Mouse (Mus musculus): ENCODE measurements around the gene Pou1f1. TPM values are rescaled to one million over a fixed set of nuclear protein-coding genes. Genes with fewer than 3 reads are reported as not detected.

The Pou1f1 gene
- polyA plus RNA-seq, 1 experiment from 2014 or later: not detected

DNA sequence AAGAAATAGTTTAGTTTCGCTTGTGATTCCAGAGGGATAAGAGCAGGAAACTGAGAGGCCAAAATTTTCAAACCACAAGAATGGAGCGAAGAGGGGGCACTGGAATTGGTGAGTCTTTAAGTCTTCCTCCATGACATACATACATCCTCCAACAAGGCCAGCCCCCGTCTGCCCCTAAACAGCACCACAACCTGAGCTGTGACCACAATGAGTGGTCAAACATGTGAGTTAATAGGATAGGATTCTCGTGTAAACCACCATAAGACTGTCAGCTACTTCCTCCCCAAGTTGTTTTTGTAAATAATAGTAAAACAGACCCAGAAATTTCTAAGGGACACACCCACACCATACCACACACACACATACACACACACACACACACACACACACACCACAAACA lies 48.5 kb downstream of the Pou1f1 start:
- WGBS: 71% methylated on average over 4 of the region's 4 CpGs
- no peaks in the 10 kb centered on the region; the same call in 1 of the 2 replicates for H3K27me3 ChIP-seq
- no peak overlapping the region for H3K4me2 ChIP-seq
- no peak overlapping the region for H3K27ac ChIP-seq
- no peaks in the 10 kb centered on the region for H3K36me3 ChIP-seq
- H3K4me3 ChIP-seq (replicated peaks): no peak overlapping the region
- no peaks in the 10 kb centered on the region for H3K9me3 ChIP-seq (replicated peaks)
- ATAC-seq (replicated peaks; ENCODE audit: low FRiP score): no peak
- no peak overlapping the region for H3K9ac ChIP-seq
- no peaks in the 10 kb centered on the region for H3K4me1 ChIP-seq

DNA sequence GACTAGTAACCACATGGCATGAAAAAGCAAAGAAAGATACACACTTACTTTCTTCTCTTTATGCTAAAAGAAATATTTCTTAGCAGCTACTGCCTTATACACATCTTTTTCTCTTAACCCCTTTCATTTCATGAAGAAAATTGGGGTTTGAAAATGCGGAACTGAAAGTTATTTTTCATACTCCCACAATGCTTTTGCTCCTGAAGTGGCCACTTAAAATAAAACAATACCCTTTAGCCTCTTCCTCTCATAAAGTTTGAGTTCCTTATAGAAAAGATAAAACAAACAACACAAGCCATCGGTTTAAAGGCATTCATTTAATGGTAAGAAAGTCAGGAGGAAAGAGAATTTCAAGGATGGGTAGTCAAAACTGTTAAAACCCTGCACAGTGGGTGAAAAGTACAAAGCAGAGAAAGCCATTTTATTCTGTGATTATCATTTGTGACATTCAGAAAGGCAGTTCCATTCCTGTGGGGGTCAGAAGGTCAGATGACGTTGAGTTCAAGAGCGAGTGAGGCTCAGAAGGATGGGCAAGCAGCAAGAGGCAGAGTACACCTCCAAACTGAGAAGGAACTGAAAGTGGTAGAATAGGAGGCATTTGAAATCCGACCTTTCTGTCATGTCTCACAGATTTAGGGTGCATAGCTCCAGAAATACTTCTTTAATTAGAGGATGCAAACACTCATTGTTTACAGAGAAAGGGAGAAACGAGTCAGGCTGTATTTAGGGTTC lies 57.2 kb downstream of the Pou1f1 start:
- no peak for ATAC-seq (replicated peaks; ENCODE audit: low FRiP score)
- H3K27me3 ChIP-seq: no peaks in the 10 kb centered on the region
- H3K36me3 ChIP-seq: no peaks in the 10 kb centered on the region
- no peak overlapping the region for H3K4me2 ChIP-seq
- 60% methylated on average over 6 of the region's 6 CpGs for WGBS
- H3K4me3 ChIP-seq (replicated peaks): no peak overlapping the region
- H3K4me1 ChIP-seq: no peaks in the 10 kb centered on the region
- H3K9ac ChIP-seq: no peak overlapping the region
- H3K27ac ChIP-seq: no peak overlapping the region
- no peaks in the 10 kb centered on the region for H3K9me3 ChIP-seq (replicated peaks)

Other genes with a start within 250 kb of the Pou1f1 start
- gene Chmp2b, start 42.2 kb downstream of the Pou1f1 start, polyA plus RNA-seq (2015; fragmentation: Nextera tagmentation; extraction: Ambion mirVana): 87.6 and 89.5 TPM in 2 replicates

All from kidney, embryonic 15.5 days (tissue).